Mouse (Mus musculus) liver (tissue): ENCODE data around the gene Syt2.
A peak's percentile ranks its signal among the peaks of the same experiment; 100 is the strongest.

Experiments
- DNase-seq: peaks from one replicate; pipeline ENCODE4 v3.0.0-alpha.2; 2020; ENCODE audit warnings: mixed read lengths

The Syt2 gene

GRCm38 (mm10) chr1:134651268-134651850, 4.9 kb downstream of the Syt2 start:
- no peak for DNase-seq

- no peak for DNase-seq
Measured at GRCm38 (mm10) chr1:134651851-134652398, 5.4 kb downstream of the Syt2 start.

GRCm38 (mm10) chr1:134653603-134654257, 7.3 kb downstream of the Syt2 start:
- DNase-seq: no peak

GRCm38 (mm10) chr1:134658841-134659240, 12.4 kb downstream of the Syt2 start:
- DNase-seq: no peak

GRCm38 (mm10) chr1:134660163-134660562, 13.7 kb downstream of the Syt2 start:
- DNase-seq: no peak

- no peak for DNase-seq
Measured at GRCm38 (mm10) chr1:134671234-134672070, 25.0 kb downstream of the Syt2 start.

- peak; percentile 66 for DNase-seq
Measured at GRCm38 (mm10) chr1:134674312-134674711, 27.8 kb downstream of the Syt2 start.

GRCm38 (mm10) chr1:134679445-134679844, 33.0 kb downstream of the Syt2 start:
- peak; percentile 28 for DNase-seq

- DNase-seq: no peak
Measured at GRCm38 (mm10) chr1:134680617-134681016, 34.1 kb downstream of the Syt2 start.

- no peak for DNase-seq
Measured at GRCm38 (mm10) chr1:134682460-134682859, 36.0 kb downstream of the Syt2 start.

- DNase-seq: no peak
Measured at GRCm38 (mm10) chr1:134686834-134687421, 40.5 kb downstream of the Syt2 start.

GRCm38 (mm10) chr1:134696302-134696701, 49.8 kb downstream of the Syt2 start:
- no peak for DNase-seq

GRCm38 (mm10) chr1:134697073-134697472, 50.6 kb downstream of the Syt2 start:
- DNase-seq: no peak

GRCm38 (mm10) chr1:134697522-134698250, 51.2 kb downstream of the Syt2 start:
- DNase-seq: no peak

- no peak for DNase-seq
Measured at GRCm38 (mm10) chr1:134698486-134698885, 52.0 kb downstream of the Syt2 start.

- no peak for DNase-seq
Measured at GRCm38 (mm10) chr1:134699390-134699789, 52.9 kb downstream of the Syt2 start.

GRCm38 (mm10) chr1:134700151-134700550, 53.7 kb downstream of the Syt2 start:
- DNase-seq: no peak

- DNase-seq: no peak
Measured at GRCm38 (mm10) chr1:134700634-134701033, 54.2 kb downstream of the Syt2 start.

GRCm38 (mm10) chr1:134701191-134701590, 54.7 kb downstream of the Syt2 start:
- DNase-seq: no peak

GRCm38 (mm10) chr1:134703232-134703631, 56.8 kb downstream of the Syt2 start:
- DNase-seq: no peak

GRCm38 (mm10) chr1:134704396-134705306, 58.2 kb downstream of the Syt2 start:
- DNase-seq: peak; percentile 41
